Mouse (Mus musculus) ES-E14 (cell line): ENCODE data around the gene Pten.

Source experiments
- CHD2 ChIP-seq: IDR thresholded peaks from 2 replicates; pipeline ENCODE4 v1.6.1; 2014; ENCODE audit warnings: mild to moderate bottlenecking, low read depth, low read length, inconsistent platforms
- HCFC1 ChIP-seq: IDR thresholded peaks from 2 replicates; pipeline ENCODE4 v1.6.1; 2012; ENCODE audit warnings: low read length, inconsistent platforms, borderline replicate concordance; ENCODE audit not compliant: insufficient read depth
- MAFK ChIP-seq: IDR thresholded peaks from 2 replicates; pipeline ENCODE4 v1.6.1; 2014; ENCODE audit warnings: mild to moderate bottlenecking, low read depth, low read length, inconsistent platforms; ENCODE audit not compliant: insufficient read depth
- ZC3H11A ChIP-seq: IDR thresholded peaks from 2 replicates; pipeline ENCODE4 v1.6.1; 2012; ENCODE audit warnings: low read depth, mild to moderate bottlenecking, inconsistent platforms, low read length, borderline replicate concordance
- ZNF384 ChIP-seq: IDR thresholded peaks from 2 replicates; pipeline ENCODE4 v1.6.1; 2012; ENCODE audit warnings: low read depth, low read length, inconsistent platforms

DNA sequence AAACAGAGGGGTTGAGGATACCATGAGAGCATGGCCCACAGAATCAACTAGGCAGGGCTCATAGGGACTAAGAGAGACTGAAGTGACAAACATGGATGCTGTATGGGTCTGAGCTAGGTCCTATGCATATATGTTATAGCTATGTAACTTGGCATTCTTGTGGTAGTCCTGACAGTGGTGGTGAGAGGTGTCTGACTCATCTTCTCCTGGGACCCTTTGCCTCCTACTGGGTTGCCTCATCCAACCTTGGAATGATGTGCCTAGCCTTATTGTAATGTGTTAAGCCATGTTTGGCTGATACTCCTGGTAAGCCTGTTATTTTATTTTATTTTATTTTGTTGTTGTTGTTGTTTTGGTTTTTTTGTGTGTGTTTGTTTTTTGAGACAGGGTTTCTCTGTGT, 41.6 kb upstream of the Pten start:
- no peak for TF ChIP-seq ZC3H11A
- TF ChIP-seq ZNF384, result no peak
- no peak for TF ChIP-seq CHD2
- TF ChIP-seq HCFC1, result no peak
- no peak for TF ChIP-seq MAFK
